Mouse (Mus musculus): ENCODE measurements at regions not wholly inside any gene's neighbourhood (a gene's known extent, or its start where the extent isn't known, plus 50 kb on each side); places are given as distances from the start of the nearest gene placed in this dataset.
A peak's percentile ranks its signal among the peaks of the same experiment; 100 is the strongest.

GRCm38 (mm10) chr8:11979056-11979455 is 138.8 kb downstream of the Tex29 start:
- DNase-seq (ENCODE audit: low spot score) = no peak

- DNase-seq (ENCODE audit: low spot score) = no peak
Observed at GRCm38 (mm10) chr8:11981458-11981857, 141.2 kb downstream of the Tex29 start.

GRCm38 (mm10) chr8:11990024-11990423 is 149.8 kb downstream of the Tex29 start:
- DNase-seq (ENCODE audit: low spot score) = no peak

- DNase-seq (ENCODE audit: low spot score) = peak; percentile 10
Observed at GRCm38 (mm10) chr8:11999736-12000458, 159.6 kb downstream of the Tex29 start.

- DNase-seq (ENCODE audit: low spot score) = no peak
Observed at GRCm38 (mm10) chr8:12000459-12000789, 160.2 kb downstream of the Tex29 start.

- no peak for DNase-seq (ENCODE audit: low spot score)
Observed at GRCm38 (mm10) chr8:12004241-12004640, 164.0 kb downstream of the Tex29 start.

- no peak for DNase-seq (ENCODE audit: low spot score)
Observed at GRCm38 (mm10) chr8:12012769-12013168, 172.5 kb downstream of the Tex29 start.

GRCm38 (mm10) chr8:12017750-12018149 is 177.5 kb downstream of the Tex29 start:
- DNase-seq (ENCODE audit: low spot score) = no peak

GRCm38 (mm10) chr8:12019272-12019671 is 179.0 kb downstream of the Tex29 start:
- no peak for DNase-seq (ENCODE audit: low spot score)

- DNase-seq (ENCODE audit: low spot score) = no peak
Observed at GRCm38 (mm10) chr8:12023669-12024390, 183.6 kb downstream of the Tex29 start.

GRCm38 (mm10) chr8:12030363-12031116 is 190.3 kb downstream of the Tex29 start:
- DNase-seq (ENCODE audit: low spot score) = no peak

GRCm38 (mm10) chr8:12031796-12032195 is 191.5 kb downstream of the Tex29 start:
- no peak for DNase-seq (ENCODE audit: low spot score)

GRCm38 (mm10) chr8:12032386-12032785 is 192.1 kb downstream of the Tex29 start:
- no peak for DNase-seq (ENCODE audit: low spot score)

- no peak for DNase-seq (ENCODE audit: low spot score)
Observed at GRCm38 (mm10) chr8:12036349-12036748, 196.1 kb downstream of the Tex29 start.

GRCm38 (mm10) chr8:12040924-12041323 is 200.7 kb downstream of the Tex29 start:
- no peak for DNase-seq (ENCODE audit: low spot score)

GRCm38 (mm10) chr8:12041662-12042061 is 201.4 kb downstream of the Tex29 start:
- DNase-seq (ENCODE audit: low spot score) = no peak

GRCm38 (mm10) chr8:12050841-12051240 is 210.6 kb downstream of the Tex29 start:
- DNase-seq (ENCODE audit: low spot score) = no peak

- no peak for DNase-seq (ENCODE audit: low spot score)
Observed at GRCm38 (mm10) chr8:12051357-12051756, 211.1 kb downstream of the Tex29 start.

- DNase-seq (ENCODE audit: low spot score) = no peak
Observed at GRCm38 (mm10) chr8:12055931-12056330, 215.7 kb downstream of the Tex29 start.

GRCm38 (mm10) chr8:12061237-12061636 is 217.4 kb upstream of the A230072I06Rik start:
- DNase-seq (ENCODE audit: low spot score) = no peak

GRCm38 (mm10) chr8:12062710-12063109 is 215.9 kb upstream of the A230072I06Rik start:
- no peak for DNase-seq (ENCODE audit: low spot score)

- DNase-seq (ENCODE audit: low spot score) = no peak
Observed at GRCm38 (mm10) chr8:12064664-12065063, 214.0 kb upstream of the A230072I06Rik start.
